Comparison of ENCODE assay signal across 27 mouse cellular contexts in the genomic region with DNA sequence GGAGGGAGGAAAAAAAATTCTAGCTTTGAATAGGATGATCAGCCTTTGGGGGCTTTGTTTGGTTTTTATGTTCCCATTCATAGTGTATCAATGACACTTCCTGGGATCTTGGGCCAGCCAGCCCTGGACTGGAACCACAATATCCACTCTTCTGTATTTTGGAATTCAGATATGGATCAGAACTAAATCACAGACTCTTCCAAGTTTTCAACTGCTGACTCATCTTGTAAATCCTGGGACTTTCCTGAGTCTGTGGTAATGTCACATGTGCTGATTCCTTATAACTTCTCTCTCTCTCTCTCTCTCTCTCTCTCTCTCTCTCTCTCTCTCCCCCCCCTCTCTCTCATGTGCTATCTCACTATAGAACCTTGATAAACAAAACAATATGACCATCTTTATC. TPM values are rescaled to one million over a fixed set of nuclear protein-coding genes. Genes with fewer than 3 reads are reported as not detected.
DNase-seq lines count a peak whose midpoint lies in the region.
"Had no signal": no experiment of that assay in that cellular context is flagged by ENCODE, and none has a peak within 500 bp of the region (broad histone marks: within the 10 kb centered on the region; RNA-seq: fewer than 3 reads in every experiment).

No protein-coding gene starts in this region.

- H3K79me2 ChIP-seq in macrophage (ENCODE audit: inconsistent target): no peaks in the 10 kb centered on the region

- no peak overlapping the region for H3K27ac ChIP-seq in heart, embryonic 10.5 days
- peak overlapping the region; percentile 76 for H3K27ac ChIP-seq in macrophage
- no peak overlapping the region for H3K27ac ChIP-seq in forebrain, embryonic 10.5 days
- H3K27ac ChIP-seq: embryonic facial prominence, embryonic 12.5 days; embryonic facial prominence, embryonic 15.5 days; forebrain, embryonic 13.5 days; heart, embryonic 15.5 days; hindbrain, embryonic 10.5 days; hindbrain, embryonic 13.5 days had no signal

- H3K4me1 ChIP-seq in heart, embryonic 10.5 days: peaks cover 20% of the 10 kb centered on the region
- peaks cover 29% of the 10 kb centered on the region for H3K4me1 ChIP-seq in forebrain, embryonic 10.5 days

- no peaks in the 10 kb centered on the region for H3K36me3 ChIP-seq in heart, embryonic 10.5 days
- no peaks in the 10 kb centered on the region for H3K36me3 ChIP-seq in macrophage (ENCODE audit: inconsistent target)
- no peaks in the 10 kb centered on the region for H3K36me3 ChIP-seq in forebrain, embryonic 10.5 days (replicated peaks)
- H3K36me3 ChIP-seq: embryonic facial prominence, embryonic 12.5 days; embryonic facial prominence, embryonic 15.5 days; G1E; heart, embryonic 12.5 days; heart, embryonic 15.5 days; hindbrain, embryonic 10.5 days; hindbrain, embryonic 13.5 days had no signal

- H3K27me3 ChIP-seq in heart, embryonic 10.5 days (ENCODE audit: insufficient read depth, poor library complexity, severe bottlenecking): no peaks in the 10 kb centered on the region
- peaks cover 5% of the 10 kb centered on the region; the same call in 1 of the 2 replicates for H3K27me3 ChIP-seq in forebrain, embryonic 10.5 days (ENCODE audit: poor library complexity, severe bottlenecking)
- H3K27me3 ChIP-seq: CH12.LX; embryonic facial prominence, embryonic 12.5 days; embryonic facial prominence, embryonic 15.5 days; heart, embryonic 12.5 days; heart, embryonic 15.5 days; hindbrain, embryonic 13.5 days had no signal

- H3K4me3 ChIP-seq in heart, embryonic 10.5 days: no peak overlapping the region
- no peak overlapping the region for H3K4me3 ChIP-seq in macrophage (ENCODE audit: inconsistent target)
- H3K4me3 ChIP-seq in forebrain, embryonic 10.5 days: no peak overlapping the region
- H3K4me3 ChIP-seq: embryonic facial prominence, embryonic 12.5 days; embryonic facial prominence, embryonic 15.5 days; erythroblast, embryonic 14.5 days; forebrain, embryonic 13.5 days; heart, embryonic 12.5 days; heart, embryonic 15.5 days; hindbrain, embryonic 10.5 days; hindbrain, embryonic 13.5 days had no signal

- DNase-seq in heart, adult 11 months: peak; percentile 71
- no peak for DNase-seq in heart, embryonic 10.5 days (ENCODE audit: low spot score)
- peak; percentile 88 for DNase-seq in 3T3-L1 (ENCODE audit: low read depth, low spot score)
- peak; percentile 81 for DNase-seq in NIH3T3 (ENCODE audit: low read depth)
- DNase-seq in lung, adult 18-20 months: no peak
- no peak for DNase-seq in forebrain, embryonic 10.5 days (ENCODE audit: extremely low spot score, low spot score)
- DNase-seq in liver: no peak
- DNase-seq: adrenal gland, postnatal 14 days; cerebellum, adult 11 months; cerebellum, adult 2 months; cerebellum, adult 9-11 months; cerebellum, postnatal 25 days; gastrocnemius, postnatal 25 days; heart, postnatal 10 days; heart, postnatal 36 days; kidney, adult 2 months had no signal

- H3K9me3 ChIP-seq in heart, embryonic 10.5 days: no peaks in the 10 kb centered on the region
- H3K9me3 ChIP-seq in forebrain, embryonic 10.5 days: no peaks in the 10 kb centered on the region
- H3K9me3 ChIP-seq: embryonic facial prominence, embryonic 15.5 days; forebrain, embryonic 13.5 days; G1E; heart, embryonic 15.5 days had no signal

RNA-seq across cellular contexts. Expression of gene Jun, which starts 48.7 kb away (rescaled TPM):
- polyA plus RNA-seq in heart, embryonic 10.5 days (2016; fragmentation: Nextera tagmentation; extraction: Ambion mirVana): 75.7 and 76.6 TPM in 2 replicates
- 100 to 1,000 TPM in 10 of 26 experiments, 10 to 100 TPM in 16; 17.6 to 414 (median 78.5) TPM for total RNA-seq in macrophage (2018; cell fraction: chromatin; rRNA removed)
- 100 to 1,000 TPM in 18 of 26 experiments, 10 to 100 TPM in 8; 46.1 to 671 (median 174) TPM for total RNA-seq in macrophage (2018; cell fraction: cytosol; rRNA removed)
- 100 to 1,000 TPM in 24 of 26 experiments, 10 to 100 TPM in 2; 58.0 to 810 (median 256) TPM for total RNA-seq in macrophage (2018; cell fraction: nucleus; rRNA removed)
- polyA plus RNA-seq in macrophage (2018): 85.3 to 155 TPM (median 144 TPM) in 3 replicates
- 74.2 and 82.9 TPM in 2 replicates for polyA plus RNA-seq in forebrain, embryonic 10.5 days (2016; fragmentation: Nextera tagmentation; extraction: Ambion mirVana)

Comparison
In these comparisons a context has a peak if more than half of its experiments do, and no peak if none do; other contexts are left out.
1. DNase-seq: peak in heart, adult 11 months (single experiment), 3T3-L1 (single experiment) and NIH3T3 (single experiment); none in heart, embryonic 10.5 days (single experiment), lung, adult 18-20 months (0 of 2), forebrain, embryonic 10.5 days (single experiment) and liver (single experiment).